Mouse (Mus musculus) adrenal gland, postnatal 4 days (tissue): ENCODE data around the gene Mettl23. TPM values are rescaled to one million over a fixed set of nuclear protein-coding genes. Genes with fewer than 3 reads are reported as not detected.
"Not testable (repeated sequence)": the region's sequence is repeated elsewhere in the genome, so short reads cannot be mapped to it uniquely, and the experiment has no call there.

Source experiments
- DNase-seq, 2 experiments: peaks; one replicate each; pipeline ENCODE4 v3.0.0; 2021 to 2022; ENCODE audit warnings: low spot score in 2 of 2, mixed read lengths in 2 of 2
- total RNA-seq, 2 experiments: library from RNA; stranded (reverse); gene quantifications; 2 replicates each; pipeline ENCODE4 v1.2.3; 2021

Gene Mettl23
- total RNA-seq, 2 experiments from 2014 or later: 34.1 to 34.2 TPM

GRCm38 (mm10) chr11:116817567-116817966, 25.5 kb upstream of the Mettl23 start:
- DNase-seq: no peak

GRCm38 (mm10) chr11:116818722-116819121, 24.4 kb upstream of the Mettl23 start:
- DNase-seq: no peak

- DNase-seq: no peak
Observed at GRCm38 (mm10) chr11:116819932-116820593, 23.0 kb upstream of the Mettl23 start.

GRCm38 (mm10) chr11:116821057-116821940, 21.8 kb upstream of the Mettl23 start:
- no peak for DNase-seq

- no peak for DNase-seq
Observed at GRCm38 (mm10) chr11:116822215-116822614, 20.9 kb upstream of the Mettl23 start.

- no peak for DNase-seq
Observed at GRCm38 (mm10) chr11:116822626-116823025, 20.5 kb upstream of the Mettl23 start.

GRCm38 (mm10) chr11:116823255-116823654, 19.8 kb upstream of the Mettl23 start:
- DNase-seq: no peak

- not testable (repeated sequence) for DNase-seq
Observed at GRCm38 (mm10) chr11:116823885-116824284, 19.2 kb upstream of the Mettl23 start.

GRCm38 (mm10) chr11:116825230-116825629, 17.8 kb upstream of the Mettl23 start:
- no peak for DNase-seq

GRCm38 (mm10) chr11:116826550-116827504, 16.3 kb upstream of the Mettl23 start:
- DNase-seq: no peak

- DNase-seq: peak; percentile 72
Observed at GRCm38 (mm10) chr11:116827534-116828165, 15.4 kb upstream of the Mettl23 start, which contains the start of gene Mxra7. Mxra7 (minus strand) TSS chr11:116828046.

- no peak for DNase-seq
Observed at GRCm38 (mm10) chr11:116832172-116832685, 10.8 kb upstream of the Mettl23 start.

GRCm38 (mm10) chr11:116834954-116835353, 8.1 kb upstream of the Mettl23 start:
- DNase-seq: no peak

GRCm38 (mm10) chr11:116836283-116836682, 6.8 kb upstream of the Mettl23 start:
- no peak for DNase-seq

GRCm38 (mm10) chr11:116837441-116837840, 5.6 kb upstream of the Mettl23 start:
- no peak for DNase-seq

- DNase-seq: no peak
Observed at GRCm38 (mm10) chr11:116838936-116839335, 4.1 kb upstream of the Mettl23 start.

GRCm38 (mm10) chr11:116839601-116840000, 3.5 kb upstream of the Mettl23 start:
- DNase-seq: no peak

GRCm38 (mm10) chr11:116840748-116841147, 2.3 kb upstream of the Mettl23 start:
- DNase-seq: no peak

GRCm38 (mm10) chr11:116842531-116843260, 382 bp upstream of the Mettl23 start:
- DNase-seq: peak; percentile 32 to 34
